33 mouse cellular contexts compared by ENCODE assay signal in the genomic region with DNA sequence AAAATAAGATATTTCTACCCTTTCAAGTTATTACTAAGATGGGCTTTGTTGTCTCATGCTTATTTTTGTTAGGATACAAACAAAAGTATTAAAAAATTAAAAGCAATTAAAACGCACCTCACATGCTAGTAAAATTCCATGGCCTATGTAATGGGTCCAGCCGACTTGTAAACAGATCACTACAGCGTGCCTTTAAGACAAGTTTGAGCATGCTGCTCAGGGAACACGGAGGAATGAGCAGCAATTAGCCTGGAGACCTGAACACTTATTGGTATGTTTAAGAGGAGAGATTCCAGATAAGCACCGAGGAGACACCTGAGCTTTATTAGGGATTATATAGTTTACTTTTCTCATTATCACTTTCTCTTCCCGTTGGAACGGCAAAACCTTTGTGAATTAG.
"Had no signal": no experiment of that assay in that cellular context is flagged by ENCODE, and none has a peak within 500 bp of the region (broad histone marks: within the 10 kb centered on the region; RNA-seq: fewer than 3 reads in every experiment).

No protein-coding gene starts in this region.

- H3K9ac ChIP-seq: heart, embryonic 12.5 days; heart, embryonic 13.5 days; heart, embryonic 15.5 days; hindbrain, embryonic 12.5 days; hindbrain, embryonic 13.5 days; hindbrain, embryonic 14.5 days; hindbrain, embryonic 15.5 days; intestine, embryonic 15.5 days; kidney, embryonic 15.5 days had no signal

- H3K4me2 ChIP-seq: heart, embryonic 12.5 days; heart, embryonic 13.5 days; heart, embryonic 15.5 days; hindbrain, embryonic 12.5 days; hindbrain, embryonic 13.5 days; hindbrain, embryonic 14.5 days; hindbrain, embryonic 15.5 days; intestine, embryonic 15.5 days; kidney, embryonic 15.5 days had no signal

- H3K4me3 ChIP-seq: heart, embryonic 12.5 days; heart, embryonic 13.5 days; heart, embryonic 15.5 days; hindbrain, embryonic 10.5 days; hindbrain, embryonic 12.5 days; hindbrain, embryonic 13.5 days; hindbrain, embryonic 15.5 days; intestine, embryonic 15.5 days; kidney, embryonic 15.5 days; layer of hippocampus, adult 2 months; left cerebral cortex, adult 2 months had no signal

- H3K27ac ChIP-seq: heart, embryonic 13.5 days; heart, embryonic 15.5 days; hindbrain, embryonic 10.5 days; hindbrain, embryonic 12.5 days; hindbrain, embryonic 13.5 days; hindbrain, embryonic 14.5 days; hindbrain, embryonic 15.5 days; hindbrain, postnatal 0 days; intestine, embryonic 15.5 days; kidney, embryonic 15.5 days; kidney, postnatal 0 days; layer of hippocampus, adult 2 months; left cerebral cortex, adult 2 months had no signal

- H3K9me3 ChIP-seq: heart, embryonic 12.5 days; heart, embryonic 15.5 days; hindbrain, embryonic 10.5 days; hindbrain, embryonic 12.5 days; hindbrain, embryonic 13.5 days; hindbrain, embryonic 15.5 days; intestine, embryonic 15.5 days; kidney, embryonic 15.5 days had no signal

- DNase-seq: heart, postnatal 10 days; heart, postnatal 36 days; heart, postnatal 4 days; kidney, adult 11 months; kidney, adult 18-20 months; kidney, adult 2 months; kidney, adult 8-10 months; kidney, adult 9 months; kidney, postnatal 10 days; kidney, postnatal 14 days; kidney, postnatal 25 days; kidney, postnatal 36 days; kidney, postnatal 4 days; layer of hippocampus, adult 9-11 months; layer of hippocampus, postnatal 36 days had no signal

- H3K4me1 ChIP-seq: hindbrain, embryonic 10.5 days; hindbrain, embryonic 12.5 days; hindbrain, embryonic 13.5 days; hindbrain, embryonic 15.5 days; intestine, embryonic 15.5 days had no signal

- H3K36me3 ChIP-seq: heart, embryonic 12.5 days; heart, embryonic 13.5 days; heart, embryonic 15.5 days; hindbrain, embryonic 10.5 days; hindbrain, embryonic 12.5 days; hindbrain, embryonic 13.5 days; hindbrain, embryonic 15.5 days; intestine, embryonic 15.5 days; kidney, embryonic 15.5 days had no signal

- H3K27me3 ChIP-seq: heart, embryonic 12.5 days; heart, embryonic 13.5 days; heart, embryonic 15.5 days; hindbrain, embryonic 12.5 days; hindbrain, embryonic 13.5 days; hindbrain, embryonic 15.5 days; intestine, embryonic 15.5 days; kidney, embryonic 15.5 days had no signal

- ATAC-seq: hindbrain, embryonic 16.5 days; hindbrain, postnatal 0 days; inflammation-experienced regulatory T-cells, adult 6 months; intestine, embryonic 15.5 days; intestine, embryonic 16.5 days; intestine, postnatal 0 days had no signal
